Mouse (Mus musculus) bone marrow macrophage, adult 2 months (primary cell): Measurements from ENCODE around the gene Pla2g7.

Source experiments
- CTCF ChIP-seq: IDR thresholded peaks from 2 replicates; pipeline ENCODE4 v1.5.1; 2012; ENCODE audit warnings: low read depth, mild to moderate bottlenecking, low read length, moderate library complexity
- POLR2A ChIP-seq: IDR thresholded peaks from 2 replicates; pipeline ENCODE4 v1.6.1; 2012; ENCODE audit warnings: mild to moderate bottlenecking, low read depth, low read length, borderline replicate concordance

GRCm38 (mm10) chr17:43622076-43622475 lies 54.2 kb downstream of the Pla2g7 start:
- no peak for TF ChIP-seq POLR2A
- no peak for TF ChIP-seq CTCF
